Mouse (Mus musculus): ENCODE results near the gene Popdc2.

Gene Popdc2

DNA sequence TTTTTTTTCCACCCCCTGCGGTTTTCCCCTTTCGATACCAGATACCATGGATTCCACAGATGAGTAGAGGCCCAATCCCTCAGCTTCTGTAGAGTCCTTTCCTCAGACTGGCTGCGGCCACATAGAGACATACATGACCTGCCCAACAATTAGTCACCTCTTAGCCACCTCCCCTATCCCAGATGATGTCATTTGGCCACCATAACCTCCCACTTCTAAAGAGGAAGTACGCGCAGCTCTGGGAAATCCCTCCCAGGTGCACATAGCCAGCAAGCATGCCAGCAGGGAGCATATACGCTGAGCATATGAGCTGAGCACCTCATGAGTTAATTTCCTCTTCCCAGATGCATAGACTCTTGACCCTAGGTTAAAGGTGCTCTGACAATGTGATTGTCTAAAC lies 44.7 kb downstream of the Popdc2 start:
- DNase-seq: no peak

DNA sequence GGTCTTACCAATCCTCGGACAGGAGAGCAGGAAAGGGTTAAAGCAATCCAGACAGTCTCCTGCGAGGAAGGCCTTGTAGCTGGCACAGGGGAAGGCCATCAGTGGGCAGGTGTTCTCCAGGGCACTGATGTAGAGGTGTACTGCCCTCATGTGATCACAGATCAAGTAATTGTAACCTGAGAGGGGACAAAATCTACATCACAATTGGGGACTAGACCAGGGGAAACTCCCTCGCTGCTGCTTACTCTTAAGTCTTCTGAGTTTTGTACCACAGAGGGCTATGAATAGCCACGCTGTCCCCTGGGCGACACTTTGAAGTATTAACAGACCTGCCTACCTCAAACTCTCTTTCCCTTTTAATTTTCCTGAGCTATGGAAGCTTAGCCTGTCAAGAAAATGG lies 45.6 kb downstream of the Popdc2 start:
- DNase-seq: no peak

DNA sequence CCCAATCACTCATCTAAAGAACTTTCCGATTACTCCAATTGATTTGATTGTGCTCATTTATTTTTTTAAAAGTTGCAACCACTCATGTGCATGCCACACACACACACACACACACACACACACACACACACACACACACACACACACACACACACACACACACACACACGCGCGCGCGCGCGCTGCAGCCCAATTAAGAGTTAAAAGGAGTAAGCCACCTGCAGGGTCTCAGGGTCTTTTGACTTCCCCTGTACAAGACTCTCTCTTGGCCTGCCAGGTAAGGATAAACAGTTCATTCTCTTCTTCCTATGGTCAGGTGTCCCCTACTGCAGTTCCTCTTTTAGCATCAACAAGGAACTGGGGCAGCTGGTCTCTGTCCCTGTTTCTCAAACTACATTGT lies 46.4 kb downstream of the Popdc2 start:
- no peak for DNase-seq

DNA sequence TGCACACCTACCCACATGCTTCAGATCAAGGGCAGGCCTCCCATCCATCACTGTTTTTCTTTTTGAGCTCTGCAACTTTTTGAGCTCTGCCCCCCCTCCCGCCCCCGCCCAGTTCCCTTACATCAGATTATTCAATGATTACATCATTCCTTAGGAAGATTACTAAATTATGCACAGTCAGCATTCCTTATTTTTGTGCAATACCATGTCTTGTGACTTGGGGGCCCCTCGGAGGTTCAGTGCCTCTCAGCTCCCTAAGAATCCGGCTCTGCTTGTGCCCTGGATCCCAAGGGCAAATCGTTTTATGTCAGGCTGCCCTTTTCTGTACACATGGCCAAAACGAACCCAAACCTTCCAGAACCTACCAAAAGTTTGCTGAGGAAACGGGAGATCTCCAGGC lies 52.9 kb downstream of the Popdc2 start:
- DNase-seq: no peak

DNA sequence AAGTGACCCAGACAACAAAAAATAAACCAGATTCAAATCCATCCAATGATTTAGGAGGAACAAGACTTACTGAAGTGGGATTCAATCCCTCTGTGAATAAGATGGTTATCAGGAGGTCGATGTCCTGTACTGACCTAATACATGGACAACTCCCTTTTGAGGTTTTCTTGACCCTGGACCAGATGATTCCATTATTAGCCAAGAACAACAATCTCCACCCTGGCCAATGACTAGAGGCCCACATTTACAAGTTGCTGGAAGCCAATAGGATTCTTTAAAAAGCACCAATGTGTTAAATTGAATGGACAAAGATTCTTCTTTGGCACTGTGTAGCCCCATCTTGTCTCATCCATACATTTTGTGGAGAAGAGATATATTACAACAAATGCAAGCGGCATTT lies 63.4 kb downstream of the Popdc2 start:
- no peak for DNase-seq

DNA sequence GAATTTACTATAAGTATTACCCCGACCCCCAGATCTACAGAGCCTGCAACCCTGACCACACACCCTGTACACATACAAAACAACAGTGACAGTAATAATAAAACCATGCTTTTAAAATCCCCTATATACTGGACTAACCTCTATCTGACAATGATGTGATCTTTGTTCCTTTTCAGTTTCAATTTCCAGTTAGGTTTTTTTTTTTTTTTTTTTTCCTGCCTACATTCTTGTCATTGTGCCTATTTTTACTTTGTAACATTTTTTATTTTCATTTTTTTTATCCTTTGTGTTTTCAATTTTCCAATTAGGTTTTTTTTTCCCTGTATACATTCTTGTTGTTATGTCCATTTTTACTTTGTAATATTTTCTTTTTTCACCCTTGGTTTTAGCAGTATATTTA lies 63.8 kb downstream of the Popdc2 start:
- DNase-seq: no peak

All from cerebellum, adult 9-10 months (tissue).